Mouse (Mus musculus): ENCODE measurements around the gene Nek8. TPM values are rescaled to one million over a fixed set of nuclear protein-coding genes. Genes with fewer than 3 reads are reported as not detected.

Gene Nek8
- total and polyA plus RNA-seq, 2 experiments from 2014 or later, result 4.5 to 7.1 TPM

DNA sequence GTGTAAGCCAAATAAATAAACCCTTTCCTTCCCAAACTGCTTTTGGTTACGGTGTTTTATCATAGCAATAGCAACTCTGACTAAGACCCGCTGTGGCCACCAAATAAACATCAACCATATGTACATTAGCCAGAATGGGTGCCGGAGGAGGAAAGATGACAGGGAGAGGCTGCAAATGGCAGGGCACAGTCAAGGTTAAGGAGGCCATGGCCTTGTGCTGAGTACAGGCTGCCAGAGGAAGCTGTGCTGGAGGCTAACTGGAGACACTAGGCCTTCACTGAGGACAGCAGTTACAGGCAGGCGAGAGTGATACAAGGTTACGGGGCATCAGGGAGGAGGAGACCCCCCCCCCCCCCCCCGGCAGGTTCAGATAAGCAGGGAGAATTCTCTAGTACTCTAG, 33.4 kb upstream of the Nek8 start:
- no peak overlapping the region for H3K9ac ChIP-seq (replicated peaks; ENCODE audit: low read length, poor library complexity, severe bottlenecking)
- ATAC-seq (ENCODE audit: low FRiP score) (no peak), DNase-seq (ENCODE audit: low spot score) (no peak)
- 96% methylated on average over 6 of the region's 6 CpGs for WGBS
- H3K36me3 ChIP-seq (ENCODE audit: insufficient read depth, low read length), result peaks cover 83% of the 10 kb centered on the region
- H3K4me2 ChIP-seq (ENCODE audit: low read depth, low read length, poor library complexity, severe bottlenecking), result no peak overlapping the region
- no peaks in the 10 kb centered on the region for H3K27me3 ChIP-seq (ENCODE audit: insufficient read depth, low read length)
- no peaks in the 10 kb centered on the region for H3K9me3 ChIP-seq (ENCODE audit: low read length)
- H3K4me1 ChIP-seq (ENCODE audit: insufficient read depth, low read length), result no peaks in the 10 kb centered on the region
- no peak for TF ChIP-seq CTCF (IDR thresholded peaks at IDR 0.05)
- no peak overlapping the region for H3K27ac ChIP-seq (ENCODE audit: low read depth, low read length)
- H3K4me3 ChIP-seq (ENCODE audit: low read depth, low read length), result no peak overlapping the region

- H3K27ac ChIP-seq (ENCODE audit: low read depth, low read length), result no peak overlapping the region
- no peak overlapping the region for H3K9ac ChIP-seq (replicated peaks; ENCODE audit: low read length, poor library complexity, severe bottlenecking)
- no peaks in the 10 kb centered on the region for H3K9me3 ChIP-seq (ENCODE audit: low read length)
- TF ChIP-seq CTCF (IDR thresholded peaks at IDR 0.05), result no peak
- H3K27me3 ChIP-seq (ENCODE audit: insufficient read depth, low read length), result no peaks in the 10 kb centered on the region
- peaks cover 65% of the 10 kb centered on the region for H3K36me3 ChIP-seq (ENCODE audit: insufficient read depth, low read length)
- no peak for ATAC-seq (ENCODE audit: low FRiP score)
- no peaks in the 10 kb centered on the region for H3K4me1 ChIP-seq (ENCODE audit: insufficient read depth, low read length)
- WGBS, result 86% methylated on average over 7 of the region's 7 CpGs
- no peak overlapping the region for H3K4me3 ChIP-seq (ENCODE audit: low read depth, low read length)
- no peak for DNase-seq (ENCODE audit: low spot score)
- H3K4me2 ChIP-seq (ENCODE audit: low read depth, low read length, poor library complexity, severe bottlenecking), result no peak overlapping the region
Measured at GRCm38 (mm10) chr11:78207190-78207589, 30.7 kb upstream of the Nek8 start.

DNA sequence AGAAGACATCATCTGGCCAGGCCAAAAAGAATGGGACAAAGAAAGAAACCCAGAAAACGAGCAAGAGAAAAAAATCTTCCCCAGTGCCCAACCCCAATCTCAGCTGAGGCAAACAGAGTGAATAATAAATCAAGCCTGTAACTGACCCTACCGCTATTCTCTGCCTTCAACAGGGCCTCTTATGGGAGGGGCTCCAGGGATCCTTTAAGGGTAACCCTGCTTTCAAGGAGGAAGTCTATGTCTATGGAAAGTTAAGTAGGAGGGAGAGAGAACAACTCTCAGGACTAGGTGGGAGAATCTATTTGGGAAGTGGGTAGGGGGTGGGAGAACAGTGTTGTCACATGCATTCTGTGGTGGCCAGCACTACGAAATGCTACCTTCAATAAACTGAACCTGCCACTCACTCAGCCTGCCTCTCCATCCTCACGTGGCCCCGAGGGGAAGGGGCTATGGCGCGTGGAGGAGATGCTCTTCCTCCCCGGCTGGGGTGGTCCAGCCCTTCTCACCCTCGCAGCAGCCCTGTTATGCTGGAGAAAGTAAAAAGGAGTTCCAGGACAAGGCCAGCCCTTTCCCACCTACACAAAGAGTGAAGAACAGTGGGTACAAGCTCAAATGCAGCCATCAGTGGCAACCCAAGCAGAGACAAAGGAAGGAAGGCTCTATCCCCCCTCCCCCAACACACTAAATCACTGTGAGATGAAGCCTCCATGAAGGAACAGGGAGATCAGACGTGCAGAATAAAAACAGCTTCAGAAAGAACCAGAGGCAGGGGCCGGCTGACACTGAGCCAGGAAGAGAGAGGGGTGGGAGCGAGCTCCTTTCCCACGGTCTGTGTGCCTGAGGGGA, 29.1 kb upstream of the Nek8 start:
- DNase-seq (ENCODE audit: low spot score), result no peak
- Histone ChIP-seq H3K27me3 (ENCODE audit: insufficient read depth, low read length) (no peaks in the 10 kb centered on the region), H3K4me2 (ENCODE audit: low read depth, low read length, poor library complexity, severe bottlenecking) (no peak overlapping the region), H3K27ac (ENCODE audit: low read depth, low read length) (peak overlapping the region; percentile 27; the same call in 1 of the 2 replicates), H3K4me1 (ENCODE audit: insufficient read depth, low read length) (no peaks in the 10 kb centered on the region), H3K4me3 (ENCODE audit: low read depth, low read length) (no peak overlapping the region), H3K9ac (replicated peaks; ENCODE audit: low read length, poor library complexity, severe bottlenecking) (no peak overlapping the region), H3K9me3 (ENCODE audit: low read length) (no peaks in the 10 kb centered on the region), H3K36me3 (ENCODE audit: insufficient read depth, low read length) (peaks cover 51% of the 10 kb centered on the region)
- no peak for TF ChIP-seq CTCF (IDR thresholded peaks at IDR 0.05)
- no peak for ATAC-seq (ENCODE audit: low FRiP score)
- 72% methylated on average over 13 of the region's 13 CpGs for WGBS

- Histone ChIP-seq H3K4me1 (ENCODE audit: insufficient read depth, low read length) (no peaks in the 10 kb centered on the region), H3K36me3 (ENCODE audit: insufficient read depth, low read length) (peaks cover 39% of the 10 kb centered on the region), H3K27ac (ENCODE audit: low read depth, low read length) (no peak overlapping the region)
Measured at GRCm38 (mm10) chr11:78204287-78204686, 27.8 kb upstream of the Nek8 start.

GRCm38 (mm10) chr11:78202372-78202771, 25.9 kb upstream of the Nek8 start:
- H3K4me1 ChIP-seq (ENCODE audit: insufficient read depth, low read length), result no peaks in the 10 kb centered on the region
- no peak overlapping the region for H3K9ac ChIP-seq (replicated peaks; ENCODE audit: low read length, poor library complexity, severe bottlenecking)
- 95% methylated on average over 3 of the region's 3 CpGs for WGBS
- H3K27me3 ChIP-seq (ENCODE audit: insufficient read depth, low read length), result no peaks in the 10 kb centered on the region
- H3K4me3 ChIP-seq (ENCODE audit: low read depth, low read length), result no peak overlapping the region
- no peak overlapping the region for H3K4me2 ChIP-seq (ENCODE audit: low read depth, low read length, poor library complexity, severe bottlenecking)
- peaks cover 20% of the 10 kb centered on the region for H3K36me3 ChIP-seq (ENCODE audit: insufficient read depth, low read length)
- no peak for DNase-seq (ENCODE audit: low spot score)
- no peak for TF ChIP-seq CTCF (IDR thresholded peaks at IDR 0.05)
- no peak for ATAC-seq (ENCODE audit: low FRiP score)
- no peak overlapping the region for H3K27ac ChIP-seq (ENCODE audit: low read depth, low read length)
- no peaks in the 10 kb centered on the region for H3K9me3 ChIP-seq (ENCODE audit: low read length)

More at GRCm38 (mm10) chr11:78204287-78204686, 27.8 kb upstream of the Nek8 start:
- DNase-seq (ENCODE audit: low spot score) (no peak), ATAC-seq (ENCODE audit: low FRiP score) (no peak)
- Histone ChIP-seq H3K4me3 (ENCODE audit: low read depth, low read length) (no peak overlapping the region), H3K9me3 (ENCODE audit: low read length) (no peaks in the 10 kb centered on the region), H3K9ac (replicated peaks; ENCODE audit: low read length, poor library complexity, severe bottlenecking) (no peak overlapping the region), H3K4me2 (ENCODE audit: low read depth, low read length, poor library complexity, severe bottlenecking) (no peak overlapping the region), H3K27me3 (ENCODE audit: insufficient read depth, low read length) (no peaks in the 10 kb centered on the region)
- TF ChIP-seq CTCF (IDR thresholded peaks at IDR 0.05), result no peak
- 77% methylated on average over 6 of the region's 6 CpGs for WGBS

DNA sequence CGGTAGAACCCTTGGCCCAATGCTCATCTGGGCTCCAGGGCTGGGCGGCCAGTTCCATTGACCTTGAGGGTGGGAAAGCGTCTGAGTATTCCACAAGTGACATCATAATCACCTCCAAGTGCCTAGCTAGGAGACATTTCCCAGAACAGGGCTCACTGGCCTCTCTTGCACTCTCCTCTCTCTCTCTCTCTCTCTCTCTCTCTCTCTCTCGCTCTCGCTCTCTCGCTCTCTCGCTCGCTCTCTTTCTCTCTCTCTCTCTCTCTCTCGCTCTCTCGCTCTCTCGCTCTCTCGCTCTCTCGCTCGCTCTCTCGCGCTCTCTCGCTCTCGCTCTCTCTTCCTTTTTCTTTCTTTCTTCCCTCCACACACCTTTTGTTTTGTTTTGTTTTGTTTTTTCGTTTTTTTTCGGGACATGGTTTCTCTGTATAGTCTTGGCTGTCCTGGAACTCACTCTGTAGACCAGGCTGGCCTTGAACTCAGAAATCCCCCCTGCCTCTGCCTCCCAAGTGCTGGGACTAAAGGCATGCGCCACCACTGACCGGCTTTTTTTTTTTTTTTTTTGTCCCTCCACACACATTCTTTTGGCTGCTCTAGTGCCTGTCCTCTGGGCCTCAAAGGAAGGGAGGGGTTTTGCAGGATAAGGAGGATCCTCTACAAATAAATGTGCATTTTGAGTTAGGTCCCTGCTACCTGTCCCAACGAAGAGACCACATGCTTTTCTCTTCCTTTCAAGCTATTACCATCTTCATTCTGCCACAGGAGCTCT, 18.8 kb upstream of the Nek8 start:
- no peak overlapping the region for H3K9ac ChIP-seq (replicated peaks; ENCODE audit: low read length, poor library complexity, severe bottlenecking)
- H3K9me3 ChIP-seq (ENCODE audit: low read length), result no peaks in the 10 kb centered on the region
- H3K36me3 ChIP-seq (ENCODE audit: insufficient read depth, low read length), result peaks cover 24% of the 10 kb centered on the region

More for the DNA sequence above, 18.8 kb upstream of the Nek8 start:
- Histone ChIP-seq H3K27me3 (ENCODE audit: insufficient read depth, low read length) (no peaks in the 10 kb centered on the region), H3K4me1 (ENCODE audit: insufficient read depth, low read length) (no peaks in the 10 kb centered on the region), H3K4me3 (ENCODE audit: low read depth, low read length) (peak overlapping the region; percentile 25), H3K4me2 (ENCODE audit: low read depth, low read length, poor library complexity, severe bottlenecking) (peak overlapping the region; percentile 48), H3K27ac (ENCODE audit: low read depth, low read length) (no peak overlapping the region)
- whole genome bisulfite sequencing, result 61% methylated on average over 23 of the region's 23 CpGs
- DNase-seq (ENCODE audit: low spot score) (no peak), ATAC-seq (ENCODE audit: low FRiP score) (no peak)
- no peak for TF ChIP-seq CTCF (IDR thresholded peaks at IDR 0.05)

All from midbrain, postnatal 0 days (tissue).